Comparison of ENCODE assay signal across 13 mouse cellular contexts in the genomic region with DNA sequence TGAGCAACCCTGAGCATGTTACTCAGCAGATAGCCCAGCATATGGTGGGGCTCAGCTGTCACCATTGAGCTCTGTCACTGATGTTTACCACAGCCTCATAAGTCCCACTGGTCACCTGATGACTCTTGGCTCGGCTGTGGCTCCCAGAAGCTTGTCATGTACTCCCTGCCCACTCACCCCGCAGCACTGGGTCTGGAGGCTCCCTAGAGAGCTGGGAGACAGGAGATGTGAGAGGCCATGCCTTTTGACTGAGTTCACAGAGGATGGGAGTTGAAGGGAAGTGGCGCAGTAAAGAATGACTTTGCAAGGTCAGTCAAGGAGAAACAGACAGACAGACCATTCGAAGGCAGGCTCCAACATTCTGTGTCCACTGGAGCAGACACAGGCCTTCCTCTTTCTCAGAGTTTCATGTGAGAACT. TPM values are rescaled to one million over a fixed set of nuclear protein-coding genes. Genes with fewer than 3 reads are reported as not detected.
DNase-seq lines count a peak whose midpoint lies in the region; ATAC-seq lines count a peak whose summit lies in the region.
"Had no signal": no experiment of that assay in that cellular context is flagged by ENCODE, and none has a peak within 500 bp of the region (broad histone marks: within the 10 kb centered on the region; RNA-seq: fewer than 3 reads in every experiment).

No protein-coding gene starts in this region.

- H3K4me3 ChIP-seq in heart, embryonic 10.5 days: peak overlapping the region; percentile 33; the same call in 1 of the 2 replicates
- H3K4me3 ChIP-seq in liver, embryonic 15.5 days (replicated peaks): peak overlapping the region; percentile 5; the same call in 1 of the 2 replicates
- H3K4me3 ChIP-seq: intestine, embryonic 15.5 days; midbrain, embryonic 10.5 days had no signal

- peak overlapping the region; percentile 83 for H3K27ac ChIP-seq in heart, embryonic 10.5 days
- peak overlapping the region; percentile 71 for H3K27ac ChIP-seq in liver, embryonic 15.5 days (replicated peaks)
- H3K27ac ChIP-seq: intestine, embryonic 15.5 days; midbrain, embryonic 10.5 days had no signal

- peaks cover 83% of the 10 kb centered on the region for H3K36me3 ChIP-seq in heart, embryonic 10.5 days
- peaks cover 100% of the 10 kb centered on the region for H3K36me3 ChIP-seq in liver, embryonic 15.5 days (replicated peaks)

- ATAC-seq in granulocyte monocyte progenitor cell, adult 5-6 weeks (replicated peaks; ENCODE audit: poor library complexity, severe bottlenecking): peak; percentile 55
- ATAC-seq in liver, embryonic 15.5 days (ENCODE audit: insufficient read depth): 0 out of 2 replicates have a peak, but pooled peaks have one; percentile 2
- ATAC-seq: intestine, embryonic 15.5 days had no signal

- DNase-seq in heart, embryonic 10.5 days (ENCODE audit: low spot score): no peak
- no peak for DNase-seq in heart, postnatal 36 days
- peak; percentile 32 to 33 for DNase-seq in B cell, adult 2 months
- DNase-seq in adrenal gland, adult 2 months: no peak
- DNase-seq in natural killer cell, adult 2 months (ENCODE audit: low spot score in 2 of 2): no peak
- DNase-seq in frontal cortex, postnatal 36 days (ENCODE audit: low spot score in 2 of 2): no peak
- DNase-seq: cerebellum, postnatal 10 days; gastrocnemius, postnatal 36 days; thymus, adult 18-20 months had no signal

- 0 out of 2 replicates have a peak overlapping the region, but pooled peaks have one; percentile 20 for H3K9ac ChIP-seq in liver, embryonic 15.5 days
- H3K9ac ChIP-seq: intestine, embryonic 15.5 days had no signal

- peaks cover 98% of the 10 kb centered on the region for H3K4me1 ChIP-seq in heart, embryonic 10.5 days
- H3K4me1 ChIP-seq in liver, embryonic 15.5 days (replicated peaks): peaks cover 99% of the 10 kb centered on the region

- WGBS in heart, embryonic 10.5 days: 47% methylated on average over 4 of the region's 4 CpGs
- 58% methylated on average over 4 of the region's 4 CpGs for WGBS in liver, embryonic 15.5 days (ENCODE audit: insufficient replicate concordance)

- H3K27me3 ChIP-seq in heart, embryonic 10.5 days (ENCODE audit: insufficient read depth, poor library complexity, severe bottlenecking): no peaks in the 10 kb centered on the region
- H3K27me3 ChIP-seq in liver, embryonic 15.5 days: no peaks in the 10 kb centered on the region
- H3K27me3 ChIP-seq: intestine, embryonic 15.5 days had no signal

- H3K9me3 ChIP-seq in heart, embryonic 10.5 days: no peaks in the 10 kb centered on the region
- H3K9me3 ChIP-seq in liver, embryonic 15.5 days (replicated peaks): no peaks in the 10 kb centered on the region
- H3K9me3 ChIP-seq: intestine, embryonic 15.5 days; midbrain, embryonic 10.5 days had no signal

- H3K4me2 ChIP-seq in liver, embryonic 15.5 days: peak overlapping the region; percentile 25; the same call in 1 of the 2 replicates
- H3K4me2 ChIP-seq: intestine, embryonic 15.5 days had no signal

- intact Hi-C loops in heart, postnatal 36 days (cut with DNase I): no loop called here

RNA-seq across cellular contexts. Expression of a gene that starts 10.2 kb away (rescaled TPM):
- 549 and 607 TPM in 2 replicates for polyA plus RNA-seq in heart, embryonic 10.5 days (2016; fragmentation: Nextera tagmentation; extraction: Ambion mirVana)
- total RNA-seq in heart, postnatal 36 days (2021): 10 to 100 TPM in 1 of 2 experiments, 1 to 10 TPM in 1; 9.5 to 12.7 TPM
- total RNA-seq in granulocyte monocyte progenitor cell, adult 5-6 weeks (2014; fragmentation: Nextera tagmentation): 9.0 and 10.2 TPM in 2 replicates
- 6.5 and 12.4 TPM in 2 replicates for total RNA-seq in granulocyte monocyte progenitor cell, adult 5-6 weeks (2017)
- polyA plus RNA-seq in liver, embryonic 15.5 days (2015; fragmentation: Nextera tagmentation; extraction: Ambion mirVana): 293 and 326 TPM in 2 replicates
- total RNA-seq in adrenal gland, adult 2 months (2021): 10 to 100 TPM; 21.9 to 22.0 TPM
- polyA plus RNA-seq in adrenal gland, adult 2 months (2012; rRNA removed): 35.8 and 39.4 TPM in 2 replicates

RNA-seq across cellular contexts. Expression of a gene that starts 55.3 kb away (rescaled TPM):
- 8.1 and 10.0 TPM in 2 replicates for polyA plus RNA-seq in heart, embryonic 10.5 days (2016; fragmentation: Nextera tagmentation; extraction: Ambion mirVana)
- 10 to 100 TPM; 20.0 to 21.5 TPM for total RNA-seq in heart, postnatal 36 days (2021)
- total RNA-seq in granulocyte monocyte progenitor cell, adult 5-6 weeks (2014; fragmentation: Nextera tagmentation): 1.3 and 2.4 TPM in 2 replicates
- 2.4 and 4.5 TPM in 2 replicates for total RNA-seq in granulocyte monocyte progenitor cell, adult 5-6 weeks (2017)
- polyA plus RNA-seq in liver, embryonic 15.5 days (2015; fragmentation: Nextera tagmentation; extraction: Ambion mirVana): 2.2 and 2.5 TPM in 2 replicates
- total RNA-seq in adrenal gland, adult 2 months (2021): 10 to 100 TPM; 12.0 to 16.1 TPM
- 15.7 and 16.5 TPM in 2 replicates for polyA plus RNA-seq in adrenal gland, adult 2 months (2012; rRNA removed)

Comparison
In these comparisons a context has a peak if more than half of its experiments do, and no peak if none do; other contexts are left out.
1. DNase-seq: peak in B cell, adult 2 months (2 of 2); none in heart, embryonic 10.5 days (single experiment), heart, postnatal 36 days (0 of 2), adrenal gland, adult 2 months (single experiment), natural killer cell, adult 2 months (0 of 2) and frontal cortex, postnatal 36 days (0 of 2).